Mouse (Mus musculus): ENCODE data around the gene Glra1. TPM values are rescaled to one million over a fixed set of nuclear protein-coding genes. Genes with fewer than 3 reads are reported as not detected.
A peak's percentile ranks its signal among the peaks of the same experiment; 100 is the strongest.

Glra1 gene
- total and polyA plus RNA-seq, 3 experiments: 0.11 TPM; not detected in 2

DNA sequence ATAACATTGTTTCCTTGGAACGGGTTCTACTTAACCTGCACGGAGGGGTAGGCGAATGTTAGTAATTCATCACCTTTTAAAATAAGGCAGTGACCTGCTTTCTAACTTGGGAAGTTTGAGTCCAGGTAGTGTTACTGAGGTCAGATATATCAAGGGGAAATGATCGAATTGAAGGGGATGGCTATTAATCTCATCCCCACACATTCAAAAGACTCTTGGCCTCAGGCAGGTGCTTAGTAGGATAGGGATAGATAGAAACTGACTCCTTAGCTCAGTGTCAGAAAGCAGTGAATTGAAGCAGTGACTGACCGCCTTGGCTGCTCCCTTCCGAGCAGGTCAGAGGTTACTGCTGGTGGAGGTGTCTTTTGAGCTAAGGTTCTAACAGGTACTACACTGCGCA, 136.5 kb downstream of the Glra1 start:
- no peak for TF ChIP-seq GATA1 (IDR thresholded peaks at IDR 0.05; ENCODE audit: borderline replicate concordance, low read length)
- H3K4me3 ChIP-seq (ENCODE audit: low read depth, low read length): peak overlapping the region; percentile 94
- no peaks in the 10 kb centered on the region for H3K27me3 ChIP-seq (ENCODE audit: insufficient read depth, low read length)
- H3K4me1 ChIP-seq (ENCODE audit: insufficient read depth, low read depth, low read length): peaks cover 50% of the 10 kb centered on the region
- DNase-seq (ENCODE audit: low spot score): no peak
- H3K9me3 ChIP-seq (replicated peaks): no peaks in the 10 kb centered on the region
- H3K36me3 ChIP-seq (replicated peaks): peaks cover 40% of the 10 kb centered on the region
- ATAC-seq (ENCODE audit: extremely low read depth, insufficient number of reproducible peaks, low FRiP score, poor library complexity, severe bottlenecking): no peak

DNA sequence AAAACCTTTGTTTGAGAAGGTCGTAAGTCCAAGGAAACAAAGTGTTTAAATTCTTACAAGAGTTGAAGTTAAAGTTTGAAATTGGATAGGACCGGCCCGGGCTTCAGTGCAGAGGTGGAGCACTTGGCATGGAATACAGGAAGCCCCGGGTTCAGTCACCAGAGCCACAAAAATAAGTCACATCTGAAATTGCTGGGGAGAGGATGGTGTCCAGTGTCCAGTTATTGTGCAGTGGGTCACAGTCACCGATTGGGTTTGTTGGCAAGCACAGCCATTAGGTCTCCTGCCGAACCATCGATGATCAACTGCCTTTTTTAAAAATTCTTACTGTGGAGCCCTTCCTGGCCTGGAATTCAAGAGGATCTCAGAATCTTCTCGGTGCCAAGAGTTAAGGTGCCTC, 137.2 kb downstream of the Glra1 start:
- Histone ChIP-seq H3K9me3 (replicated peaks) (no peaks in the 10 kb centered on the region), H3K36me3 (replicated peaks) (peaks cover 35% of the 10 kb centered on the region), H3K4me3 (ENCODE audit: low read depth, low read length) (peak overlapping the region; percentile 94), H3K27me3 (ENCODE audit: insufficient read depth, low read length) (no peaks in the 10 kb centered on the region), H3K4me1 (ENCODE audit: insufficient read depth, low read depth, low read length) (peaks cover 43% of the 10 kb centered on the region)
- ATAC-seq (ENCODE audit: extremely low read depth, insufficient number of reproducible peaks, low FRiP score, poor library complexity, severe bottlenecking): no peak
- DNase-seq (ENCODE audit: low spot score): no peak
- TF ChIP-seq POLR2AphosphoS5 (IDR thresholded peaks at IDR 0.05; ENCODE audit: insufficient replicate concordance, low read depth, low read length): no peak; the same call in 1 of the 2 replicates
- TF ChIP-seq TAL1 (conservative IDR thresholded peaks at IDR 0.05; ENCODE audit: low read depth, low read length): no peak
- no peak for TF ChIP-seq GATA1 (IDR thresholded peaks at IDR 0.05; ENCODE audit: borderline replicate concordance, low read length)
- TF ChIP-seq CTCF (IDR thresholded peaks at IDR 0.05; ENCODE audit: low read depth, low read length): no peak
- no peak for TF ChIP-seq GATA2 (IDR thresholded peaks at IDR 0.05; ENCODE audit: borderline replicate concordance, low read depth, low read length)

DNA sequence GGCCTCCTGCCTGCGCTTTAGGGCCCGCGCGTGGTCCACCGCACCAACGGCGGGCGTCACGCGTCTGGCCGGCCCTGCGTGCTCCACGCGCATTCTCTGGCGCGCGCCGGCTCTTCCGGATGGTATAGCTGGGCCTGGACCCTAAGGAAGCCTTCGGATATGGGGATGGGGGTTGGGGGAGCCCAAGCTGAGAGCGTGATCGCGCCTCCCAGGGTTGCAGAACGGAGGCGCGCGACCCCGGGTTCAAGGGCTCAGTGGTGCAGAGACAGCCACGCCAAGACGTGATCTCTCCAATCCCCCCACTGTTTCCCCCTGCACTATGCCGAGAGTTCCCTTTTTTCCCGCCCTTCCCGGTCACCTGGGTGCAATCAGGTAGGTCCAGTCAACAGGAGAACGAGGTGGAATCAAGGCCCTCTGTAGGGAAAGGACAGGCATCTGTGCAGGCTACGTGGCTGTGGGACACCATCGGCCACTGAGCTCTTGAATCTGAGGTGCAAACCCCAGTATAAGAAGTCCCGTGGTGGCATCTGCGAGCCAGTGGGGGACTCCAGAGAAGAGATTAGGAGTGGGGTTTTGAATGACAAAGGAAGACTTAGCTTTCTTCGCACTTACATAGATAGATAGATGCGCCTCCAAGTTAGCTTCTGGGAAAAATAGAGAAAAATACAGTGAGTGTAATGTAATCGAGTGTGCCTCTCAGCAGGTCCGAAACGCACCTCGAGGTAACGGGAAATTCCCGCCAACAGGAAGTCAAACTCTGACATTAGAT, 137.9 kb downstream of the Glra1 start:
- Histone ChIP-seq H3K4me1 (ENCODE audit: insufficient read depth, low read depth, low read length) (peaks cover 41% of the 10 kb centered on the region), H3K4me3 (ENCODE audit: low read depth, low read length) (peak overlapping the region; percentile 94), H3K36me3 (replicated peaks) (peaks cover 32% of the 10 kb centered on the region), H3K27me3 (ENCODE audit: insufficient read depth, low read length) (no peaks in the 10 kb centered on the region), H3K9me3 (replicated peaks) (no peaks in the 10 kb centered on the region)
- DNase-seq (ENCODE audit: low spot score) (no peak), ATAC-seq (ENCODE audit: extremely low read depth, insufficient number of reproducible peaks, low FRiP score, poor library complexity, severe bottlenecking) (no peak)
- TF ChIP-seq CTCF (IDR thresholded peaks at IDR 0.05; ENCODE audit: low read depth, low read length) (no peak), TAL1 (conservative IDR thresholded peaks at IDR 0.05; ENCODE audit: low read depth, low read length) (no peak), GATA2 (IDR thresholded peaks at IDR 0.05; ENCODE audit: borderline replicate concordance, low read depth, low read length) (no peak), POLR2AphosphoS5 (IDR thresholded peaks at IDR 0.05; ENCODE audit: insufficient replicate concordance, low read depth, low read length) (peak; percentile 13; the same call in 1 of the 2 replicates), GATA1 (IDR thresholded peaks at IDR 0.05; ENCODE audit: borderline replicate concordance, low read length) (no peak)

GRCm38 (mm10) chr11:55469048-55469843, 138.8 kb downstream of the Glra1 start, which contains the start of gene G3bp1:
G3bp1 (plus strand) TSS chr11:55469685.
- Histone ChIP-seq H3K36me3 (replicated peaks) (peaks cover 26% of the 10 kb centered on the region), H3K4me1 (ENCODE audit: insufficient read depth, low read depth, low read length) (peaks cover 35% of the 10 kb centered on the region), H3K27me3 (ENCODE audit: insufficient read depth, low read length) (no peaks in the 10 kb centered on the region), H3K4me3 (ENCODE audit: low read depth, low read length) (peak within 1 kb of the TSS; percentile 94), H3K9me3 (replicated peaks) (no peaks in the 10 kb centered on the region)
- ATAC-seq (ENCODE audit: extremely low read depth, insufficient number of reproducible peaks, low FRiP score, poor library complexity, severe bottlenecking): peak; percentile 93
- TF ChIP-seq TAL1 (conservative IDR thresholded peaks at IDR 0.05; ENCODE audit: low read depth, low read length) (no peak), POLR2AphosphoS5 (IDR thresholded peaks at IDR 0.05; ENCODE audit: insufficient replicate concordance, low read depth, low read length) (peak; percentile 84; the same call in 1 of the 2 replicates)
- DNase-seq (ENCODE audit: low spot score): peak; percentile 98

DNA sequence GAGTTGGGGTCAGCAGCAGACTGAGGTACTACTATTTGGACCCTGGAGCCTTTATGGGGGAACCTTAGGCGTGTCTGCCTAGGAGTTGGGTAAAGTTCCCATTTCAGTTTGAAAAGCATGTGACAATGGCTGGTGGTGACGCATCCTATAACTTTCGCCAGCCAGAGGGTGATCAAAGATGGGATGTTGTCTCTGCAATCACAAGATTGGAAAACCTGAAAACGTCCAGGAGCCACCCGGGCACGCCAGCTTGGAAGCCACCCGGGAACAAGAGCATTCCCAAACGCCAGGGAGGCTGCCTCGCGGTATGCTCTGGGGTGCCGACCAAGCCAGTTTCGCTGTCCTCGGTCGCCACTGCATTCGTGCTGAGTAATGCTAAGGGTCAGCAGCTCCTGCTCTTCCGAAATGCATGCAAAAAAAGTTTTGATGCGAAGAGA, 139.4 kb downstream of the Glra1 start:
- no peaks in the 10 kb centered on the region for H3K9me3 ChIP-seq (replicated peaks)
- H3K27me3 ChIP-seq (ENCODE audit: insufficient read depth, low read length): no peaks in the 10 kb centered on the region
- H3K36me3 ChIP-seq (replicated peaks): peaks cover 20% of the 10 kb centered on the region
- peak; percentile 43 for DNase-seq (ENCODE audit: low spot score)
- TF ChIP-seq TAL1 (conservative IDR thresholded peaks at IDR 0.05; ENCODE audit: low read depth, low read length) (no peak), GATA2 (IDR thresholded peaks at IDR 0.05; ENCODE audit: borderline replicate concordance, low read depth, low read length) (no peak), GATA1 (IDR thresholded peaks at IDR 0.05; ENCODE audit: borderline replicate concordance, low read length) (no peak), CTCF (IDR thresholded peaks at IDR 0.05; ENCODE audit: low read depth, low read length) (no peak), POLR2AphosphoS5 (IDR thresholded peaks at IDR 0.05; ENCODE audit: insufficient replicate concordance, low read depth, low read length) (no peak)
- H3K4me1 ChIP-seq (ENCODE audit: insufficient read depth, low read depth, low read length): peaks cover 29% of the 10 kb centered on the region
- peak overlapping the region; percentile 94 for H3K4me3 ChIP-seq (ENCODE audit: low read depth, low read length)
- ATAC-seq (ENCODE audit: extremely low read depth, insufficient number of reproducible peaks, low FRiP score, poor library complexity, severe bottlenecking): no peak; the same call in 1 of the 2 replicates

GRCm38 (mm10) chr11:55468012-55468411, 140.0 kb downstream of the Glra1 start:
- Histone ChIP-seq H3K36me3 (replicated peaks) (peaks cover 14% of the 10 kb centered on the region), H3K9me3 (replicated peaks) (no peaks in the 10 kb centered on the region), H3K27me3 (ENCODE audit: insufficient read depth, low read length) (no peaks in the 10 kb centered on the region), H3K4me3 (ENCODE audit: low read depth, low read length) (peak overlapping the region; percentile 94), H3K4me1 (ENCODE audit: insufficient read depth, low read depth, low read length) (peaks cover 23% of the 10 kb centered on the region)
- TF ChIP-seq CTCF (IDR thresholded peaks at IDR 0.05; ENCODE audit: low read depth, low read length): no peak
- no peak for TF ChIP-seq GATA1 (IDR thresholded peaks at IDR 0.05; ENCODE audit: borderline replicate concordance, low read length)
- TF ChIP-seq POLR2AphosphoS5 (IDR thresholded peaks at IDR 0.05; ENCODE audit: insufficient replicate concordance, low read depth, low read length): no peak
- TF ChIP-seq TAL1 (conservative IDR thresholded peaks at IDR 0.05; ENCODE audit: low read depth, low read length): no peak
- no peak for TF ChIP-seq GATA2 (IDR thresholded peaks at IDR 0.05; ENCODE audit: borderline replicate concordance, low read depth, low read length)
- DNase-seq (ENCODE audit: low spot score) (no peak), ATAC-seq (ENCODE audit: extremely low read depth, insufficient number of reproducible peaks, low FRiP score, poor library complexity, severe bottlenecking) (no peak)
